Mouse (Mus musculus): ENCODE measurements around the gene Abcb1a. TPM values are rescaled to one million over a fixed set of nuclear protein-coding genes. Genes with fewer than 3 reads are reported as not detected.
"Not testable (repeated sequence)": the region's sequence is repeated elsewhere in the genome, so short reads cannot be mapped to it uniquely, and the experiment has no call there.

The Abcb1a gene
- total and polyA plus RNA-seq, 3 experiments, result 6.3 to 11.0 (median 8.3) TPM

DNA sequence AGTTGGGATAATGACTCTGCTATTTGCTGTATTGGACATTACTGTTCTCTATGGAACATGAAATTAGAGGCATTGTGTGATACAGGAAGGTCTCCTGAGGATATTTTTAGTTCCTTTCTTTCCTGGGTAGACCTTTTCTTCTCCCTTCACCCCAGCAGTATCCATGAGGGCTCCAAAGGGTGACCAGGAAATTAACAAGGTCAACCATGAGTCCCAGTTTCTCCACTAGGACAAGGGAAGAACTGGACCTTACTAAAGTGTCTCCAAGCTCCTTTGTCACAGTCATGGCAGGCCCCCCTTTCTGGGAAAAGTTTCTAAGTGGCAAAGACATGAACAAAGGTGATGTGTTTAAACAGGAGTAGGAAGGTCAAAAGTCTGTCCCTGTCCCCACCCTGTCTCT is 72.8 kb downstream of the Abcb1a start:
- DNase-seq, result no peak
- no peaks in the 10 kb centered on the region for H3K79me2 ChIP-seq (replicated peaks; ENCODE audit: control insufficient read depth, insufficient read depth, low read length)
- H3K4me1 ChIP-seq (ENCODE audit: control insufficient read depth, insufficient read depth, low read length), result peaks cover 6% of the 10 kb centered on the region
- no peak overlapping the region for H3K9ac ChIP-seq (ENCODE audit: low read depth, low read length)
- H3K4me3 ChIP-seq, result no peak overlapping the region
- no peak for TF ChIP-seq EP300 (IDR thresholded peaks at IDR 0.05; ENCODE audit: insufficient read depth, low read depth, low read length)
- no peak for TF ChIP-seq POLR2A (IDR thresholded peaks at IDR 0.05; ENCODE audit: insufficient read depth, low read depth, low read length)
- TF ChIP-seq CTCF (IDR thresholded peaks at IDR 0.05), result no peak
- no peaks in the 10 kb centered on the region for H3K27me3 ChIP-seq (ENCODE audit: control insufficient read depth, insufficient read depth, low read length)
- intact Hi-C loops (cut with DNase I), result no loop called here
- H3K36me3 ChIP-seq (ENCODE audit: control insufficient read depth, insufficient read depth, low read length), result peaks cover 7% of the 10 kb centered on the region
- H3K27ac ChIP-seq, result no peak overlapping the region

DNA sequence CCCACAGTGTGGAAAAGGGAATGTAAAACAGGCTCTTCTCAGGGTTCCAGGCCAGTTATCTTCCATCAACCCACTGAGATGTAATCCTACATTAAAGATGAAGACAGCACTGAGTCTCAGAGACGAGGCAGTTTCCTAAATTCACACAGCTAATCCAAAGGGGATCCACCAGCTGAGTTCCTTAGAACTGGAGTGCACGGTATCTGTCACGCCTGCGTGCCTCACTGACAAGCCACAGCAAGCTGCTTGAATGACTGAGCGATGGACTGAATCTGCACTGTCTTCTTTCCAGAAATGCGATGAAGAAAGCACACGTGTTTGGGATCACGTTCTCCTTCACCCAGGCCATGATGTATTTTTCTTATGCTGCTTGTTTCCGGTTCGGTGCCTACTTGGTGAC is 73.4 kb downstream of the Abcb1a start:
- intact Hi-C loops (cut with DNase I), result not testable (repeated sequence)

DNA sequence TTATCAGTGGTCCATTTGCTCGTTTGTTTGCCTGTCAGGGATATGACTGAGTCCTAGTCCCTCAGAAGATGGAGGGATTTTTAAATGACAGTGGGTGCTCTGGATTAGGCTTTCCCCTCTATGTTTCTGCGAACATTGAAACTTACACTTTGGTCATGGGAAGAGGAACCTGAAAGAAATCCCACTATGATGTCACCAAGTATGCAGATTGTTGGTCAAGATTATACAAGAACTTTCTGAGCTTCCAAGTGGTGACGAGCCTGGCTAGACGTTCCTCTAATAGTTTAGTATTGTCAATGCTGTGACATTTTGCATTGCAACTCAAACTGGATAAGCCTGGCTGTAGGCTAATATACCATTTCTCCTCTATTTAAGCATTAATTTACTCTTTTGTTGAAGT is 76.5 kb downstream of the Abcb1a start:
- intact Hi-C loops (cut with DNase I), result no loop called here
- Histone ChIP-seq H3K4me3 (no peak overlapping the region), H3K4me1 (ENCODE audit: control insufficient read depth, insufficient read depth, low read length) (peaks cover 6% of the 10 kb centered on the region), H3K79me2 (replicated peaks; ENCODE audit: control insufficient read depth, insufficient read depth, low read length) (no peaks in the 10 kb centered on the region), H3K27ac (peak overlapping the region; percentile 9; the same call in 1 of the 2 replicates), H3K36me3 (ENCODE audit: control insufficient read depth, insufficient read depth, low read length) (peaks cover 7% of the 10 kb centered on the region), H3K27me3 (ENCODE audit: control insufficient read depth, insufficient read depth, low read length) (no peaks in the 10 kb centered on the region), H3K9ac (ENCODE audit: low read depth, low read length) (no peak overlapping the region)
- WGBS, result 45% methylated on average over 4 of the region's 4 CpGs
- no peak for DNase-seq
- TF ChIP-seq CTCF (IDR thresholded peaks at IDR 0.05) (no peak), EP300 (IDR thresholded peaks at IDR 0.05; ENCODE audit: insufficient read depth, low read depth, low read length) (no peak), POLR2A (IDR thresholded peaks at IDR 0.05; ENCODE audit: insufficient read depth, low read depth, low read length) (no peak)

More for the DNA sequence above, 73.4 kb downstream of the Abcb1a start:
- WGBS, result 85% methylated on average over 10 of the region's 10 CpGs
- H3K36me3 ChIP-seq (ENCODE audit: control insufficient read depth, insufficient read depth, low read length); DNase-seq; H3K27ac ChIP-seq; H3K9ac ChIP-seq (ENCODE audit: low read depth, low read length); H3K4me1 ChIP-seq (ENCODE audit: control insufficient read depth, insufficient read depth, low read length); H3K27me3 ChIP-seq (ENCODE audit: control insufficient read depth, insufficient read depth, low read length); H3K4me3 ChIP-seq; H3K79me2 ChIP-seq (replicated peaks; ENCODE audit: control insufficient read depth, insufficient read depth, low read length): not testable (repeated sequence)

DNA sequence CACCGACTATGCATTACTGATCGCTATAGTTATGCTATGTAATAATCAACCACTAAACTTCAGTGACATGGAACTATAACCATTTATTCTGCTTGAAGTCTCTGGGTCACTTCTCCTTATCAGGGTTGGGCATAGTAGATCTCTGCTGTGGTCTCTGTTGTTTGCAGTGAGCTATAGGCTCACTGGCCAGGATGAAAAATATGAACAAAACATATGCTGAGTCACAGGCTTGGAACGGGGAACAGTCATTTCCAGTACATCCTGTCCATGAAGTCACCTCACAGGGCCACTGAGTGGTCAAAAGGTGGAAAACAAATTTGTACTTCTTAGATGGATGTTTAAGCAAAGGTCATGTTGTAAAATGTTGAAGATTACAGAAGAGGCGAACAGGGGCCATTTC is 77.2 kb downstream of the Abcb1a start:
- 64% methylated on average over 4 of the region's 4 CpGs for WGBS
- no peak for DNase-seq
- Histone ChIP-seq H3K79me2 (replicated peaks; ENCODE audit: control insufficient read depth, insufficient read depth, low read length) (no peaks in the 10 kb centered on the region), H3K9ac (ENCODE audit: low read depth, low read length) (no peak overlapping the region), H3K36me3 (ENCODE audit: control insufficient read depth, insufficient read depth, low read length) (peaks cover 7% of the 10 kb centered on the region), H3K27me3 (ENCODE audit: control insufficient read depth, insufficient read depth, low read length) (no peaks in the 10 kb centered on the region), H3K4me3 (no peak overlapping the region), H3K27ac (peak overlapping the region; percentile 23), H3K4me1 (ENCODE audit: control insufficient read depth, insufficient read depth, low read length) (peaks cover 6% of the 10 kb centered on the region)
- TF ChIP-seq CTCF (IDR thresholded peaks at IDR 0.05), result no peak
- intact Hi-C loops (cut with DNase I), result no loop called here

DNA sequence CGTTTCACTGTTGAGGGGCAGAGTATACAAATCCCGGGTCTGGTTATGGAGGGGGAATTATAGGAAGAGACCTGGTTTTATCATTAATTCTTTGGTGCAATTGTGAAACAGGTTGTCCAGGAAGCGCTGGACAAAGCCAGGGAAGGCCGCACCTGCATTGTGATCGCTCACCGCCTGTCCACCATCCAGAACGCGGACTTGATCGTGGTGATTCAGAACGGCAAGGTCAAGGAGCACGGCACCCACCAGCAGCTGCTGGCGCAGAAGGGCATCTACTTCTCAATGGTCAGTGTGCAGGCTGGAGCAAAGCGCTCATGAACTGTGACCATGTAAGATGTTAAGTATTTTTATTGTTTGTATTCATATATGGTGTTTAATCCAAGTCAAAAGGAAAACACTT is 87.4 kb downstream of the Abcb1a start:
- H3K4me1 ChIP-seq (ENCODE audit: control insufficient read depth, insufficient read depth, low read length); H3K36me3 ChIP-seq (ENCODE audit: control insufficient read depth, insufficient read depth, low read length); H3K27me3 ChIP-seq (ENCODE audit: control insufficient read depth, insufficient read depth, low read length); H3K27ac ChIP-seq; H3K9ac ChIP-seq (ENCODE audit: low read depth, low read length); H3K79me2 ChIP-seq (replicated peaks; ENCODE audit: control insufficient read depth, insufficient read depth, low read length); H3K4me3 ChIP-seq; intact Hi-C loops (cut with DNase I); DNase-seq: not testable (repeated sequence)
- WGBS, result 78% methylated on average over 13 of the region's 13 CpGs

DNA sequence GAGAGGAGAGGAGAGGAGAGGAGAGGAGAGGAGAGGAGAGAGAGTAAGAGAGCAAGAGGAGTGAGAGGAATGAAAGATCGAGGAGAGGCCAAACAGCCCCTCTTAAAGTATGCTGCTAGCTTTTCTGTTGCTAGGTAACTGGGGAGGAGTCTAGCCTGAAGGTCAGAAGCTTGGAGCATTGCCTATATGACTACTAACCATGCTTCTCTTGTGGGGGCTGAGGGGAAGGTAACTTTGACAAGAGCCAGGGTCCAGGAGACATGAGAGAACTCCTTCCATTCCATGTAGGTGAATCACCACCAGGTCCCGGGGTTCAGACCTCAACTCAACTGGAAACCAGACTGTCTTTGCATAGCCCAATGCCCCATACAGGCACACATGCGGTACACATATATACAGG is 113.0 kb downstream of the Abcb1a start:
- no peak overlapping the region for H3K9ac ChIP-seq (ENCODE audit: low read depth, low read length)
- DNase-seq, result no peak
- H3K4me3 ChIP-seq, result no peak overlapping the region
- intact Hi-C loops (cut with DNase I), result no loop called here
- no peaks in the 10 kb centered on the region for H3K27me3 ChIP-seq (ENCODE audit: control insufficient read depth, insufficient read depth, low read length)
- no peaks in the 10 kb centered on the region for H3K79me2 ChIP-seq (replicated peaks; ENCODE audit: control insufficient read depth, insufficient read depth, low read length)
- H3K27ac ChIP-seq, result no peak overlapping the region
- WGBS, result 68% methylated on average over 3 of the region's 3 CpGs
- no peak for TF ChIP-seq POLR2A (IDR thresholded peaks at IDR 0.05; ENCODE audit: insufficient read depth, low read depth, low read length)
- TF ChIP-seq CTCF (IDR thresholded peaks at IDR 0.05), result no peak
- no peak for TF ChIP-seq EP300 (IDR thresholded peaks at IDR 0.05; ENCODE audit: insufficient read depth, low read depth, low read length)
- H3K4me1 ChIP-seq (ENCODE audit: control insufficient read depth, insufficient read depth, low read length), result no peaks in the 10 kb centered on the region
- H3K36me3 ChIP-seq (ENCODE audit: control insufficient read depth, insufficient read depth, low read length), result no peaks in the 10 kb centered on the region

DNA sequence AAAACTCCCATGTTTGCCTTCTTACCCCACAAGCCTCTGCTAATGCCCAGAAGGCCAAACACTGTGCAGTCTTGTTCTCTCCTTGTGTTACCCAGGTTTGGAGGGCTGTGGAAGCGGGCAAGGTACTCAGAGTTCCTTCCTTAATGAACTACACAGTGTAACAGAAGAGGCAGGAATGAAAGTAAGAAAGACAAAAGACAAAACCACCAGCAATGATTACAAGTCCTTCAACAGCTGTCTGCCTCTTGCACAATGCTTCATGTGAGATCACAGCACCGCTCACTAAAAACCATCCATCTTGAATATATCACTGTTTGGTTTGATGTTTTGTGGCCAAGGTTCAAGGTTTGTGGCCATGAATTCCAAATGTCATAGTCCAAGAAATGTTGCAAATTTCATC is 118.4 kb downstream of the Abcb1a start:
- Histone ChIP-seq H3K79me2 (replicated peaks; ENCODE audit: control insufficient read depth, insufficient read depth, low read length) (no peaks in the 10 kb centered on the region), H3K4me1 (ENCODE audit: control insufficient read depth, insufficient read depth, low read length) (no peaks in the 10 kb centered on the region), H3K9ac (ENCODE audit: low read depth, low read length) (no peak overlapping the region), H3K36me3 (ENCODE audit: control insufficient read depth, insufficient read depth, low read length) (no peaks in the 10 kb centered on the region), H3K27ac (no peak overlapping the region), H3K27me3 (ENCODE audit: control insufficient read depth, insufficient read depth, low read length) (no peaks in the 10 kb centered on the region), H3K4me3 (no peak overlapping the region)
- intact Hi-C loops (cut with DNase I), result no loop called here
- DNase-seq, result no peak
- no peak for TF ChIP-seq EP300 (IDR thresholded peaks at IDR 0.05; ENCODE audit: insufficient read depth, low read depth, low read length)
- 89% methylated on average over 2 of the region's 2 CpGs for WGBS

Data from heart, adult 2 months (tissue).